Comparison of ENCODE assay signal across 10 mouse cellular contexts in the genomic region with DNA sequence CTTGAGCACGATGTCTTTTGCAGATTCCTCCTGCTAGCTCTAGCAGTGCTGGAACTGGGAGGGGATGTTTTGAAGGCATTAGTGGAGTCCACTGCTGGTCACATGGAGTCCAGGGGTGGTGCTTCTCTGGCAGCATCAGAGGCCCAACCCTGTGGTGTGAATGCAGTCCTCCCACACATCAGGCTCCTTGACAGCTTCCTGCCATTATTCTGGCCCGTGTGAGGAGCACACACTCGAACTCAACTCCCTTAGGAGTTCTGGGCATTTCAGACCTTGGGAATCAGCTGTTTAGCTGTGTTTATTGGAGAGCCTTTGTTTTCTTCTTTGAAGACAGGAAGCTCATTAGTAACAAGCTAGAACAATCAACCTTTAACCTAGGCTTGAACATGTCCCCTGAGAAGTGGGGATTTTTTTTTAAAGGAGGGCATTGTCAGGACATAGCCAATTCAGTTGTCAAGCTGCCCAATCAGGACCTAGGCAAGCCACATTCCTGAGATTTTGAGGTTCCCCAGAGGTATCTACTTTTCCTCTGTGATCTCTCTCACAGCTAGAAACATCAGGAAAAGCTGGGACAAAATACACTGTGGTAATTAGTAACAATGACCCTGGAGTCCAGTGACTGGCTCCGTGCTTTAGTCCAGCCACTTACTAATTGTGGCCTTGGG.
DNase-seq lines count a peak whose midpoint lies in the region; ATAC-seq and TF ChIP-seq lines count a peak whose summit lies in the region.
"Had no signal": no experiment of that assay in that cellular context is flagged by ENCODE, and none has a peak within 500 bp of the region (broad histone marks: within the 10 kb centered on the region; RNA-seq: fewer than 3 reads in every experiment).

No protein-coding gene starts in this region.

- no peaks in the 10 kb centered on the region for H3K27me3 ChIP-seq in kidney, embryonic 14.5 days (ENCODE audit: control insufficient read depth, insufficient read depth, low read length)
- no peaks in the 10 kb centered on the region for H3K27me3 ChIP-seq in kidney, postnatal 0 days (ENCODE audit: insufficient read depth, low read length)
- H3K27me3 ChIP-seq in thymus, adult 2 months (ENCODE audit: control insufficient read depth, insufficient read depth, low read length): no peaks in the 10 kb centered on the region
- H3K27me3 ChIP-seq: hindbrain, embryonic 13.5 days had no signal

- no peaks in the 10 kb centered on the region for H3K36me3 ChIP-seq in kidney, embryonic 14.5 days (ENCODE audit: control insufficient read depth, insufficient read depth, low read length)
- no peaks in the 10 kb centered on the region for H3K36me3 ChIP-seq in kidney, postnatal 0 days (ENCODE audit: insufficient read depth, low read length)
- H3K36me3 ChIP-seq in thymus, adult 2 months (ENCODE audit: control insufficient read depth, insufficient read depth, low read length): no peaks in the 10 kb centered on the region
- H3K36me3 ChIP-seq: hindbrain, embryonic 13.5 days; midbrain, embryonic 10.5 days had no signal

- H3K9ac ChIP-seq in kidney, embryonic 14.5 days (ENCODE audit: low read depth, low read length): no peak overlapping the region
- no peak overlapping the region for H3K9ac ChIP-seq in kidney, postnatal 0 days (ENCODE audit: low read depth, low read length)
- H3K9ac ChIP-seq: hindbrain, embryonic 13.5 days had no signal

- no peak for TF ChIP-seq POLR2A in thymus, adult 2 months (IDR thresholded peaks at IDR 0.05; ENCODE audit: control insufficient read depth, extremely low read depth, insufficient read depth, low read length, poor library complexity)

- 27% methylated on average over 4 of the region's 4 CpGs for WGBS in kidney, embryonic 14.5 days
- 25% methylated on average over 4 of the region's 4 CpGs for WGBS in kidney, postnatal 0 days
- WGBS in thymus, adult 2 months: 68% methylated on average over 4 of the region's 4 CpGs

- ATAC-seq in kidney, embryonic 14.5 days (ENCODE audit: low FRiP score, low TSS enrichment): no peak
- no peak for ATAC-seq in kidney, postnatal 0 days (replicated peaks; ENCODE audit: low FRiP score, low read depth)

- H3K4me2 ChIP-seq in kidney, embryonic 14.5 days (replicated peaks; ENCODE audit: low read depth, low read length): no peak overlapping the region
- no peak overlapping the region for H3K4me2 ChIP-seq in kidney, postnatal 0 days (ENCODE audit: low read length)
- H3K4me2 ChIP-seq: hindbrain, embryonic 13.5 days had no signal

- peak; percentile 73 for DNase-seq in kidney, adult 11 months
- peak; percentile 85 for DNase-seq in heart, adult 8-10 months (ENCODE audit: low spot score)
- peak; percentile 59 for DNase-seq in kidney, postnatal 0 days (ENCODE audit: low spot score)
- DNase-seq in skeletal muscle tissue, adult 2 months (ENCODE audit: low read depth, low spot score): peak; percentile 68
- no peak for DNase-seq in thymus, adult 2 months
- DNase-seq in cerebellum, adult 11 months: no peak
- DNase-seq in natural killer cell, adult 2 months (ENCODE audit: low spot score in 2 of 2): no peak

- no peak overlapping the region for H3K4me3 ChIP-seq in kidney, embryonic 14.5 days (ENCODE audit: low read length)
- no peak overlapping the region for H3K4me3 ChIP-seq in kidney, postnatal 0 days (replicated peaks; ENCODE audit: low read depth, low read length)
- H3K4me3 ChIP-seq in thymus, adult 2 months (ENCODE audit: control insufficient read depth, insufficient read depth, low read length): no peak overlapping the region
- H3K4me3 ChIP-seq: hindbrain, embryonic 13.5 days; midbrain, embryonic 10.5 days had no signal

- TF ChIP-seq CTCF in kidney, postnatal 0 days (IDR thresholded peaks at IDR 0.05; ENCODE audit: low read depth): no peak
- TF ChIP-seq CTCF in thymus, adult 2 months (IDR thresholded peaks at IDR 0.05; ENCODE audit: borderline replicate concordance, control insufficient read depth, extremely low read depth, insufficient read depth, low read length, poor library complexity): no peak

- no peaks in the 10 kb centered on the region for H3K9me3 ChIP-seq in kidney, embryonic 14.5 days (ENCODE audit: control insufficient read depth, low read length)
- no peaks in the 10 kb centered on the region for H3K9me3 ChIP-seq in kidney, postnatal 0 days (replicated peaks; ENCODE audit: low read length)
- H3K9me3 ChIP-seq: hindbrain, embryonic 13.5 days; midbrain, embryonic 10.5 days had no signal

- no peaks in the 10 kb centered on the region for H3K4me1 ChIP-seq in kidney, embryonic 14.5 days (ENCODE audit: control insufficient read depth, insufficient read depth, low read length)
- no peaks in the 10 kb centered on the region for H3K4me1 ChIP-seq in kidney, postnatal 0 days (replicated peaks; ENCODE audit: insufficient read depth, low read length)
- no peaks in the 10 kb centered on the region for H3K4me1 ChIP-seq in thymus, adult 2 months (replicated peaks; ENCODE audit: control insufficient read depth, insufficient read depth, low read length)
- H3K4me1 ChIP-seq: hindbrain, embryonic 13.5 days; midbrain, embryonic 10.5 days had no signal

- H3K27ac ChIP-seq in kidney, embryonic 14.5 days (ENCODE audit: low read depth, low read length): no peak overlapping the region
- no peak overlapping the region for H3K27ac ChIP-seq in kidney, postnatal 0 days
- no peak overlapping the region for H3K27ac ChIP-seq in thymus, adult 2 months (ENCODE audit: control insufficient read depth, insufficient read depth, low read length)
- H3K27ac ChIP-seq: hindbrain, embryonic 13.5 days; midbrain, embryonic 10.5 days had no signal

Comparison
In these comparisons a context has a peak if more than half of its experiments do, and no peak if none do; other contexts are left out.
1. DNase-seq: peak in kidney, adult 11 months (single experiment), heart, adult 8-10 months (single experiment), kidney, postnatal 0 days (single experiment) and skeletal muscle tissue, adult 2 months (single experiment); none in thymus, adult 2 months (single experiment), cerebellum, adult 11 months (single experiment) and natural killer cell, adult 2 months (0 of 2).